Mouse (Mus musculus) adrenal gland, postnatal 4 days (tissue): ENCODE results near the gene Ankrd33b. TPM values are rescaled to one million over a fixed set of nuclear protein-coding genes. Genes with fewer than 3 reads are reported as not detected.
A peak's percentile ranks its signal among the peaks of the same experiment; 100 is the strongest.

Experiments
- DNase-seq, 2 experiments: peaks; one replicate each; pipeline ENCODE4 v3.0.0; 2021 to 2022; ENCODE audit warnings: low spot score in 2 of 2, mixed read lengths in 2 of 2
- total RNA-seq, 2 experiments: library from RNA; stranded (reverse); gene quantifications; 2 replicates each; pipeline ENCODE4 v1.2.3; 2021

The Ankrd33b gene
- total RNA-seq, 2 experiments from 2014 or later: 2.1 to 5.5 TPM

- DNase-seq: no peak
These were observed 94.8 kb downstream of the Ankrd33b start for GRCm38 (mm10) chr15:31272695-31273094.

GRCm38 (mm10) chr15:31269558-31269957 is 98.0 kb downstream of the Ankrd33b start:
- DNase-seq: no peak

DNA sequence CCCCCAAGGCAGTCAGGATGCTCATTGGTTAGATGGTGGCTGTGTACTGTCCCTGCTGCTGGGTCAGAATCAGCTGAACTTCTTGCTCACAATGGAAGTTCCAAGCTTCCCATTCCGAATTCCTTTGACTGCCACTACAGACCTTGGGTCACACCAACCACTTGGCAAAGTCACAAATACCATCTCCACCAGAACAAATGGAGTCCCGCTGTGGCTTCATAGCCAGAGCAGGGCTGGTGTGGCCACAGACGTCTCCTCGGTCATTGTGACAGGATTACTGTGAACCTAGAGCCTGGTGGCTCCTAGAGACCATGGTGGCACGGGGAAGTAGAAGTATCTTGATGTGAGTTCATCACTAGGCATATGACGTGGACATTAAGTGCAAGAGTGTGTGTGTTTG is 99.4 kb downstream of the Ankrd33b start:
- DNase-seq: no peak

DNA sequence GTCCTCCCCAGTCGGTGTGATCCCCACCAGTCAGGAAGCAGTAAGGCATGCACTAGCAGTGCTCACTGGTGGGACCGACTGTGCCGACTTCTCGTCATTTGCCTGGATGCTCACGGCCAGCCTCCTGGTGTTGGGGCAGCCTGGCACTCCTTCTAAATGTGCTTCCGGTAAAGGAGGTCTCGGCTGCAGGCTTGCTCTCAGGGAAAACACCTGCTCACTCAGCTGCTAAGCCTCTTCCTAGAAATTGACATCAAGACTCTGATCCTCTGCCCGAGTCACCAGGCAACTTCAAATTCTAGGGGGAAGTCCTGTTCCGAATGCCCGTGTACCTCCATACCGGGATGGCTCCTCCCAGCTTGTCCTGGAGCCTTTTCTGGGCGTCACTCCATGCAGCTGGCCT is 101.7 kb downstream of the Ankrd33b start:
- no peak for DNase-seq

GRCm38 (mm10) chr15:31265404-31265803 is 102.1 kb downstream of the Ankrd33b start:
- no peak for DNase-seq

DNA sequence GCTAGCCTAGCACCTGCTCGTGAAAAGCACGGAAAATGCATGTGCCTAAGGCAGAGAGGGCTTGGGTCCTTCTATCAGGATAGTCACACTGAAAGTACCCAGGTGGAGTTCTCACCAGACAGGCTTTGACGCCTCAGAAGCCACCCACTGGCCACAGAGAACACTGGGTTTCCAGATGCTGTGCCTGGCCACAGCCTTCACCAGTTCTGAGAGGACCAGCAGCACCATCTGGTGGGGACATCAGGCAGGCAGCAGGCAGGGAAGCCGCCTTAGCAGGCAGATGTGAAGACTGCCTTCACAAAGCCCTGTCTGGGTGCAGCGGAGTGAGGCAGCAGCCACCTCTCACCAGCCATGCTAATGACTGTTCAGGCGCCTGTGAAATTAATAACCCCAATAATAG is 102.7 kb downstream of the Ankrd33b start:
- DNase-seq: peak; percentile 43 to 53

- DNase-seq: no peak
These were observed 105.2 kb downstream of the Ankrd33b start for GRCm38 (mm10) chr15:31262361-31262760.

GRCm38 (mm10) chr15:31261094-31261493 is 106.4 kb downstream of the Ankrd33b start:
- DNase-seq: no peak

DNA sequence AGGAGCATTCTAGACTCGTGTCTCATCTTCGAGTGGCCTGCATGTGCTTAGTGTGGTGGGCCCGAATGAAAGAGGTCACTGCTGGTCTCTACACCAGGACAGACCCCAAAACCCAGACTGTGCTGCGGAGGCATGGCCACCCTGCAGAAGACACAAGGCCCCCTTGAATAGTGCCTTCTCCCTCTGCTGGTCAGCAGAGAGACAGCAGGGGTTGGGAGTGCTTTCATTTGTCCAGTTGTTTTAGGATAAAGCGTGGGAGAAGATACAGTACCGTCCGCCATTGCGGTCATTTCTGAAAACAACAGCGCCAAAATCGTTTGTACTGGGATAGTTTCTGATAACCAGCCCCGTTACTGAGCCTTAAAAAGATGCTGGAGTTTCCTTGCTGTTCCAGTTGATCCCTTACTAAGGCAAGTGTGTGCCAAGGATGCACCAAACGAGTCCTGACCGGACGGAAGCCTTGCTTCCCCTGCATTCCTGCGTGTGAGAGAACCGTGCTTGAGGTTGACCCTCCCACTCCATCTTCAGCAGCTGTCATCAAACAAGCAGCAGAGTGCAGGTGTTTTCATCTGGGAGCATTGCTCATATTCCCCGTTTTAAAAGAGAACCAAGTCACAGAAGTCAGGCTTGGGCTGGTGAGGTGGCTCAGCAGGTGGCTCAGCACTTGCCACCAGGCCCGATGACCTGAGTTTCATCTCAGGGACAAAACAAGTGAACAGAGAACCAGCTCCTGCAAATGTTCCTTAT is 108.7 kb downstream of the Ankrd33b start:
- DNase-seq: no peak

GRCm38 (mm10) chr15:31258029-31258692 is 109.4 kb downstream of the Ankrd33b start:
- no peak for DNase-seq

GRCm38 (mm10) chr15:31257329-31257728 is 110.2 kb downstream of the Ankrd33b start:
- DNase-seq: no peak

- no peak for DNase-seq
These were observed 111.8 kb downstream of the Ankrd33b start for GRCm38 (mm10) chr15:31255762-31256161.

GRCm38 (mm10) chr15:31254939-31255535 is 112.5 kb downstream of the Ankrd33b start:
- DNase-seq: no peak

GRCm38 (mm10) chr15:31253963-31254362 is 113.6 kb downstream of the Ankrd33b start:
- DNase-seq: no peak

- DNase-seq: no peak
These were observed 114.1 kb downstream of the Ankrd33b start for GRCm38 (mm10) chr15:31253380-31253779.

DNA sequence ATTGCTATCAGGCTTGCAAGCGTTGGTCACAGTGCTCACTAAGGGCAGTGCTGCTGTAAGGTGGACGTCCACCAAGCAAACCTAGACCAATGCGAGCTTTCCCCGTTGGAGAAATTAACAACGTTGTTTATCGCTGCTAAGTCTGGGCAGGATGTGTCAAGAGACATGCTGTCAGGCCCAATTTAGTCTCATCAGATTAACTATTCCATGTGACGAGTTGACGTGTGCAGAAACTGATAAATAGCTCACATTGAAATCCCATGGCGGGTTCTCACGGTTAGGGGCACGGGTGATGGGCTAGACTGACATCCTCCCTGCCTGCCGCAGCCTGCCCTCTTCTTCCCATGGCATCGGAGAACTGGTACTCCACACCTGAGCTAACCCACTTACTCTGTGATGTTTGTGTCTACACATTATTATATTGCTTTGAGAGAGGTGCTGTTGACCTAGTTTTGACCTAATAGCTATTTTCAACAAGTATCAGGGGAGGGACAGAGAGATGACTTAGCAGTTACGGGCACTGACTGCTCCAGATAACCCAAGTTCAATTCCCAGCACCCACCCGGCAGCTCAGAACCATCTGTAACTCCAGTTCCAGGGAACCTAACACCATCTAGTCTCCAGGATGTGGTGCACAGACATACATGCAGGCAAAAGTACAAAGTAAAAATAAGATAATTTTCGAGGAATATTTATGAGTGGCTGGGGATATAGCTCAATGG is 114.8 kb downstream of the Ankrd33b start:
- no peak for DNase-seq

DNA sequence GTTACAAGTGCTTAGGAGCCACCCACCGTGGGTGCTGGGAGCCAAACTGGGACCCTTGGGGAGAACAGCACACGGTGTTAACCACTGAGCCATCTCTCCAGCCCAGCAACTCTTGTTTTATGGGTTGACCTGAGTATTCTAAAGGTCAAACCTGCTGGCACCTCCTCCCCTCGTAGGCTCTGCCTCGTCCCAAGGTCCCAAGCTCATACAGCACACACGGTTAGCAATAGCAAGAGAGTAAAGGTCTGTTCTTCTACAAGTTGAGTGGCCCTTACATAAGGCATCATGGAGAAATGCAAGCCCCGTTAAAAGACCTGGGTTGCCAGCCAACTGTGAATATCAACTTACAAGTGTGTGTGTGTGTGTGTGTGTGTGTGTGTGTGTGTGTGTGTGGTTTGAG is 116.3 kb downstream of the Ankrd33b start:
- no peak for DNase-seq

- no peak for DNase-seq
These were observed 116.8 kb downstream of the Ankrd33b start for GRCm38 (mm10) chr15:31250676-31251075.

DNA sequence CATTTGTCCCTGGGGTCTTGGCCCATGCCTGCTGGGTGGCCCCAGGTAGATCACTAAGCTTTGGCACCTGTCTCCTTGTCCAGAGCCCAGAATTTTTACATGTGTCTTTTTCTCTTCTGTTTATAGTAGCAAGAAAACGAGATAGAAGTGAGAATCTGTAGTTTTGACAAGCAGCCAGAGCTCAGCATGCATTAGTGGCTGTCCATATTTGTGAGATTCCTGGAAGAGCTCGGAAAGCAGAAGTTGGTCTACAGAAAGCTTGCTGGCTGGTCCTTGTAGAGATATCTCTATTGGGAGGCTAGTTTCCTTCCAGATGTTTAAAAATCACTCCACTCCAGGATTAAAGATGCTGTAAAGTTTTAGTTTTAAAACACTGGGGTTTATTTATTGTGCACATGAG is 117.5 kb downstream of the Ankrd33b start:
- no peak for DNase-seq

DNA sequence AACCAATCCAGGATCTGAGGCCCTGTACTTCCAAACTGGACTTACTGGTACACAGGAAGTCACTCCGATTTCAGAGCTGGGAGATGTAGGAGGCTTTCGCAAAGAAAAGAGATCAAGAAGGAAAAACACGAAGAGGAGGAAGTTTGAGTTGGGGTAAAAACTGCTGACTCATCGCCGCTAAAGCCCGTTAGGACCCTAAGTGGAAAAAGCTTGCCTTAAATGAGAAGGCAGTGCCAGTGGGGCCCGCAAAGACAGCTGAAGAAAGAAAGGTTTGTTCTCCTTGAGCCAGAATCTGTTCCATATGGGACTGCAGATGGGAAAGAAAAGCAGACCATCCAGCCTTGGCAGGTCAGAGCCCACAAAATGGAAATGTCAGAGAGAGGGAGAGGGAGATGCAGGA is 118.6 kb downstream of the Ankrd33b start:
- no peak for DNase-seq

DNA sequence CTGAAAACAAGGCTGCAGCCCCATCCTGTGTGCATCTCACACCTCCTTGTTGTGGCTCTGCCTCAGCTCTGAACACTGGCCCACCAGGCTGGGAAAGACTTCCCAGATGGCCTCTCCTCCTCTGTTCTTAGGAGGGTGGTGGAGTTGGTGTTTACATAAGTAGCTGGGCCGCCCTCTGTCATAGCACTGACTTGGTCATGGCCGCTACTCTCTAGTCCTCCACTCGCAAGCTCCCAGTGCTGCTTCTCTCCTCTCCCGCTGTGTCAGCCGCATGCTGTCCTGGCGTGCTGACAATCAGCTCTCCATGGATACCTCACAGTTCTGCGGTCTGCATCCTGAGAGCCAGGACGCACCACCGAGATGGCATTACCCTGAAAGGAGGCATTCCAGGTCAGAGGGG is 120.5 kb downstream of the Ankrd33b start:
- DNase-seq: no peak

- DNase-seq: no peak
These were observed 121.6 kb downstream of the Ankrd33b start for GRCm38 (mm10) chr15:31245934-31246333.
